Mouse (Mus musculus) kidney, postnatal 0 days (tissue): Measurements from ENCODE around the gene Ubap2l. TPM values are rescaled to one million over a fixed set of nuclear protein-coding genes. Genes with fewer than 3 reads are reported as not detected.

Experiments used
- ATAC-seq: fragments of 200-750 bp; cut with Nextera tagmentation; replicated peaks from 2 replicates; pipeline ENCODE4 v1.8.0; 2017; ENCODE audit warnings: low read depth, moderate number of reproducible peaks, moderate TSS enrichment, moderate library complexity; ENCODE audit not compliant: low FRiP score
- DNase-seq: peaks from one replicate; pipeline ENCODE4 v3.0.0-alpha.2; 2016; ENCODE audit warnings: low spot score
- H3K27ac ChIP-seq: fragments of 300-500 bp; sonication (generic); 2 replicates; pipeline ENCODE4 v1.5.1; 2014; ENCODE audit warnings: mild to moderate bottlenecking
- H3K27me3 ChIP-seq: fragments of 300-500 bp; sonication (generic); 2 replicates; pipeline ENCODE4 v1.6.1; 2014; ENCODE audit warnings: low read length, mixed read lengths; ENCODE audit not compliant: insufficient read depth
- H3K36me3 ChIP-seq: fragments of 300-500 bp; sonication (generic); 2 replicates; pipeline ENCODE4 v1.6.1; 2014; ENCODE audit warnings: low read length, mixed read lengths; ENCODE audit not compliant: insufficient read depth
- H3K4me1 ChIP-seq: fragments of 300-500 bp; sonication (generic); replicated peaks from 2 replicates; pipeline ENCODE4 v1.6.1; 2014; ENCODE audit warnings: antibody characterized with exemption, low read length, mixed read lengths; ENCODE audit not compliant: insufficient read depth
- H3K4me2 ChIP-seq: fragments of 300-500 bp; sonication (generic); 2 replicates; pipeline ENCODE4 v1.6.1; 2014; ENCODE audit warnings: mild to moderate bottlenecking, low read length, moderate library complexity, mixed read lengths
- H3K4me3 ChIP-seq: fragments of 300-500 bp; sonication (generic); replicated peaks from 2 replicates; pipeline ENCODE4 v1.5.1; 2014; ENCODE audit warnings: low read depth, low read length
- H3K9ac ChIP-seq: fragments of 300-500 bp; sonication (generic); 2 replicates; pipeline ENCODE4 v1.6.1; 2014; ENCODE audit warnings: low read depth, low read length
- H3K9me3 ChIP-seq: fragments of 300-500 bp; sonication (generic); replicated peaks from 2 replicates; pipeline ENCODE4 v1.6.1; 2016; ENCODE audit warnings: low read length, inconsistent platforms, mixed read lengths
- CTCF ChIP-seq: IDR thresholded peaks from 2 replicates; pipeline ENCODE4 v1.5.1; 2016; ENCODE audit warnings: antibody characterized with exemption, low read depth, mild to moderate bottlenecking, moderate library complexity
- WGBS: fragments of 180-500 bp; shearing (Covaris S2); extraction: QIAGEN DNeasy Blood & Tissue Kit; methylation state at CpG from one replicate; pipeline ENCODE4 v1.1.7; 2014; 5-methylcytosine and 5-hydroxymethylcytosine counted together
- polyA plus RNA-seq: library from polyadenylated mRNA; unstranded; fragments of >200 nt; fragmentation: Nextera tagmentation; extraction: Ambion mirVana; gene quantifications from 2 replicates; pipeline ENCODE4 v1.2.1, GENCODE M21; 2015

Ubap2l gene
- polyA plus RNA-seq, 1 experiment from 2014 or later: 150 TPM

DNA sequence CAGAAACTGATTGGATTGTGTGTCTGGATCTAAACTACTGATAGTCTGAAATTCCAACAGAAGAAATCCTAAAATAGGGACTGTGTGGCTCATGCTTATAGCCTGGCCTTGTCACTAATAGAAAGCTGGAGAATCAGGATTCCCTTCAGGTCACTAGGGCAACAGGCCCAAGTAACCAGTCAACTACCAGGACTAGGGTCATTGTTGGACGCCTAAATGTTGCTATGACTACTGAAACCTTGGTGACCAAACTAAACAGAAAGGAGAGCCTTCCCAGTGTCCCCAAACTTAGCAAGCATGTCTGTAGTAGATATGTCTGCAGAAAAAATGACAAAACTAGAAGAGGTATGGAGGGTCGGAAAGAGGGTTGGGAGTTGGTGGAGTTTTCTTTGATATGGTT lies 10.1 kb upstream of the Ubap2l start:
- Histone ChIP-seq H3K9me3 (no peaks in the 10 kb centered on the region), H3K27ac (no peak overlapping the region), H3K4me3 (no peak overlapping the region), H3K9ac (no peak overlapping the region), H3K27me3 (no peaks in the 10 kb centered on the region), H3K4me2 (no peak overlapping the region), H3K36me3 (peaks cover 28% of the 10 kb centered on the region; the same call in 1 of the 2 replicates), H3K4me1 (no peaks in the 10 kb centered on the region)
- TF ChIP-seq CTCF: no peak
- 79% methylated on average over 2 of the region's 2 CpGs for WGBS
- DNase-seq: no peak
- ATAC-seq: no peak

DNA sequence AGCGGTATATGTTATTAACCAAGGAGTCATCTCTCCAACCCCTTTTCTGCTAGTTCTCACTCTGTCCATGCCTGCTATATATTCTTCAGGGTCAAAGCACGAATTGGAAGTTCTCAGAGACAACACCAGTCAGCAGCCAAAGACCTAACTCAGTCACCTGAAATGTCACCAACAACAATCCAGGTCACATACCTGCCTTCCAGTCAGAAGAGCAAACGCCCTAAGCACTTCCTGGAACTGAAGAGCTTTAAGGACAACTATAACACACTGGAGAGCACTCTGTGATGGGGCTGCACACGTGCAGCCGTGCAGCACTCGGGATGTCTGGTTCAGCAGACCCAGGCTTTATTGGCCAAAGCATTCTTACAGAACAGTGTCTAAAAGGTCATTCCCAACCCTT lies 9.1 kb upstream of the Ubap2l start:
- no peak overlapping the region for H3K9ac ChIP-seq
- H3K4me1 ChIP-seq: no peaks in the 10 kb centered on the region
- no peak overlapping the region for H3K27ac ChIP-seq
- 89% methylated on average over 6 of the region's 6 CpGs for WGBS
- ATAC-seq (no peak), DNase-seq (no peak)
- H3K9me3 ChIP-seq: no peaks in the 10 kb centered on the region
- peaks cover 37% of the 10 kb centered on the region; the same call in 1 of the 2 replicates for H3K36me3 ChIP-seq
- no peaks in the 10 kb centered on the region for H3K27me3 ChIP-seq
- TF ChIP-seq CTCF: no peak
- no peak overlapping the region for H3K4me3 ChIP-seq
- no peak overlapping the region for H3K4me2 ChIP-seq

GRCm38 (mm10) chr3:90051441-90052350 lies 732 bp downstream of the Ubap2l start, which contains the start of gene 4933434E20Rik:
4933434E20Rik (plus strand) TSS chr3:90051636.
- H3K9me3 ChIP-seq: no peaks in the 10 kb centered on the region
- H3K4me3 ChIP-seq: peak within 1 kb of the TSS; percentile 70
- under 1% methylated on average over 38 of the region's 43 CpGs for WGBS
- H3K4me1 ChIP-seq: peaks cover 11% of the 10 kb centered on the region; the same call in 1 of the 2 replicates
- ATAC-seq (peak; percentile 83), DNase-seq (peak; percentile 81)
- peak within 1 kb of the TSS; percentile 96 for H3K27ac ChIP-seq
- H3K36me3 ChIP-seq: peaks cover 12% of the 10 kb centered on the region
- no peak for TF ChIP-seq CTCF
- peak within 1 kb of the TSS; percentile 92 for H3K9ac ChIP-seq
- H3K4me2 ChIP-seq: peak within 1 kb of the TSS; percentile 51
- no peaks in the 10 kb centered on the region for H3K27me3 ChIP-seq

DNA sequence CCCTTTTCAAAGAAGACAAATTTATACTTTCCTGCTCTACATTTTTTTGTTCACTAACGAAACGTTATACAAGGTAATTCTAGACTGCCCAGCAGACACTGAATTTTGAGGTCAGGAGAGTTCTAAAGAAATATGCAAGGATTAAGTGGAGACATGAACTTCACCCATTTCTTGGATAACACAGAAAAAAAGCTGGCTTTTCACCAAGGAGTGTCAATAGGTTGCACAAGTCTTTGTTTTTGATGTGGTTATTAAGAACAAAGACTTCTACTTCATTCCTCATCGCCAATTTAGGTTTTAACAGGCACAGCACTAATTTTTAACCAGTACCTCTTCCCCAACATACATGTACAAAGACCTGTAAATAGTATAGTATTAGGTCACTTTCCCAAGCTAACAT lies 2.7 kb downstream of the Ubap2l start:
- no peak overlapping the region for H3K4me2 ChIP-seq
- H3K36me3 ChIP-seq: peaks cover 11% of the 10 kb centered on the region; the same call in 1 of the 2 replicates
- no peak overlapping the region for H3K9ac ChIP-seq
- H3K4me3 ChIP-seq: no peak overlapping the region
- ATAC-seq: no peak
- H3K9me3 ChIP-seq: no peaks in the 10 kb centered on the region
- peaks cover 11% of the 10 kb centered on the region; the same call in 1 of the 2 replicates for H3K4me1 ChIP-seq
- DNase-seq: no peak
- WGBS: 22% methylated on average over 3 of the region's 3 CpGs
- no peaks in the 10 kb centered on the region for H3K27me3 ChIP-seq
- TF ChIP-seq CTCF: no peak
- H3K27ac ChIP-seq: no peak overlapping the region

- H3K27me3 ChIP-seq: no peaks in the 10 kb centered on the region
- H3K27ac ChIP-seq: no peak overlapping the region
- ATAC-seq (no peak), DNase-seq (no peak)
- H3K4me2 ChIP-seq: no peak overlapping the region
- H3K9ac ChIP-seq: no peak overlapping the region
- 97% methylated on average over 1 of the region's 1 CpGs for WGBS
- no peak overlapping the region for H3K4me3 ChIP-seq
- peaks cover 56% of the 10 kb centered on the region for H3K36me3 ChIP-seq
- TF ChIP-seq CTCF: no peak
- no peaks in the 10 kb centered on the region for H3K4me1 ChIP-seq
- no peaks in the 10 kb centered on the region for H3K9me3 ChIP-seq
Measured at GRCm38 (mm10) chr3:90036263-90036662, 16.2 kb downstream of the Ubap2l start.

- no peak overlapping the region for H3K4me2 ChIP-seq
- H3K9ac ChIP-seq: no peak overlapping the region
- H3K9me3 ChIP-seq: no peaks in the 10 kb centered on the region
- no peak for ATAC-seq
- H3K4me3 ChIP-seq: no peak overlapping the region
- no peak for TF ChIP-seq CTCF
- no peaks in the 10 kb centered on the region for H3K4me1 ChIP-seq
- H3K36me3 ChIP-seq: peaks cover 55% of the 10 kb centered on the region
- no peak for DNase-seq
- no peaks in the 10 kb centered on the region for H3K27me3 ChIP-seq
- no peak overlapping the region for H3K27ac ChIP-seq
- WGBS: 93% methylated on average over 2 of the region's 2 CpGs
Measured at GRCm38 (mm10) chr3:90034653-90035052, 17.8 kb downstream of the Ubap2l start.
